Mouse (Mus musculus): ENCODE measurements around the gene Hmgxb4. TPM values are rescaled to one million over a fixed set of nuclear protein-coding genes. Genes with fewer than 3 reads are reported as not detected.
A peak's percentile ranks its signal among the peaks of the same experiment; 100 is the strongest.

Gene Hmgxb4
- polyA plus RNA-seq, 1 experiment from 2014 or later = 17.9 TPM

GRCm38 (mm10) chr8:74980060-74980710 is 13.0 kb upstream of the Hmgxb4 start:
- Histone ChIP-seq H3K36me3 (ENCODE audit: control insufficient read depth, insufficient read depth) (no peaks in the 10 kb centered on the region), H3K27ac (ENCODE audit: low read length) (no peak overlapping the region), H3K4me2 (ENCODE audit: low read depth, low read length) (no peak overlapping the region), H3K9ac (ENCODE audit: low read length) (no peak overlapping the region), H3K9me3 (replicated peaks; ENCODE audit: control insufficient read depth, low read length) (0 out of 2 replicates have a peak, but pooled peaks cover 2% of the 10 kb centered on the region), H3K4me1 (ENCODE audit: control insufficient read depth, insufficient read depth, low read length) (no peaks in the 10 kb centered on the region), H3K27me3 (ENCODE audit: control insufficient read depth, insufficient read depth, low read length) (no peaks in the 10 kb centered on the region), H3K4me3 (ENCODE audit: low read length) (no peak overlapping the region)
- WGBS = 51% methylated on average over 9 of the region's 9 CpGs
- no peak for ATAC-seq (replicated peaks; ENCODE audit: extremely low read depth, insufficient read depth, low FRiP score)

DNA sequence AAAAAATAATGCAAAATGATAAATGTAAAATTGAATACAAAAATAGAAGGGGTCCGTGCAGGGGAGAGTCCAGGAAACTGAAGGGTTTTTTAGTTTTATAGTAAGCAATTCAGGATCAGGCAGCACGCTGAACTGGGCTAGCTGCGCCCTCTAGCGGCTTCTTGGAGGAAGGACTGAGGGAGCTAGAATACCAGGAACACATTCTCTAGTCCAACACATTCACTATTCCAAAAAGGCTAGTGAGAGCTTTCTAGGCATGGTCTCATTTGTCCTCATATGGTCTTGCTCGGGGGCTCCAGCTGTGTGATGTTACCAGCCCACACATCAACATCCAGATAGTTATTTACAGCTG is 12.5 kb upstream of the Hmgxb4 start:
- H3K9me3 ChIP-seq (replicated peaks; ENCODE audit: control insufficient read depth, low read length) = 0 out of 2 replicates have a peak, but pooled peaks cover 2% of the 10 kb centered on the region
- no peaks in the 10 kb centered on the region for H3K27me3 ChIP-seq (ENCODE audit: control insufficient read depth, insufficient read depth, low read length)
- H3K4me1 ChIP-seq (ENCODE audit: control insufficient read depth, insufficient read depth, low read length) = no peaks in the 10 kb centered on the region
- ATAC-seq (replicated peaks; ENCODE audit: extremely low read depth, insufficient read depth, low FRiP score) = no peak
- H3K27ac ChIP-seq (ENCODE audit: low read length) = no peak overlapping the region
- no peak overlapping the region for H3K4me2 ChIP-seq (ENCODE audit: low read depth, low read length)
- WGBS = 0% methylated on average over 5 of the region's 5 CpGs
- H3K36me3 ChIP-seq (ENCODE audit: control insufficient read depth, insufficient read depth) = no peaks in the 10 kb centered on the region
- H3K4me3 ChIP-seq (ENCODE audit: low read length) = no peak overlapping the region
- H3K9ac ChIP-seq (ENCODE audit: low read length) = no peak overlapping the region

DNA sequence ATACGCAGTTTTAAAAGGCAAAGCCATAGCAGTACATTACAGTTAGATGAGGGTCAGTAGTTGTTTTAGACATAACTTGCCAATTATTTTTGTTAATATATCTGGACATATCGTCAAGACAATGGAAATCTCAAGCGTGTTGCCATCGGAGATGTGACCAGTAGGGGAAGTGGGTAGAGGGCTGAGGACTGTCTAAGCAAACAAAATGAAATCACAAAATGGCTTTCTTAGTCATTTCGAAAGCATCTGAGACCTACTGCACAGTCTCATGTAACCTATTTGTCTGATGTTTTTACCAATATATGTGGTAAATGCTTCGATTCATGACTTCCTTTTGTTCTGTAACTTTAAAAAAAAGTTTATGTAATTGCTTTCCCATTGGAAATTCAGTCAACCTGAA is 11.3 kb upstream of the Hmgxb4 start:
- ATAC-seq (replicated peaks; ENCODE audit: extremely low read depth, insufficient read depth, low FRiP score) = no peak
- Histone ChIP-seq H3K27ac (ENCODE audit: low read length) (no peak overlapping the region), H3K9ac (ENCODE audit: low read length) (no peak overlapping the region), H3K36me3 (ENCODE audit: control insufficient read depth, insufficient read depth) (no peaks in the 10 kb centered on the region), H3K9me3 (replicated peaks; ENCODE audit: control insufficient read depth, low read length) (0 out of 2 replicates have a peak, but pooled peaks cover 2% of the 10 kb centered on the region), H3K4me3 (ENCODE audit: low read length) (no peak overlapping the region), H3K27me3 (ENCODE audit: control insufficient read depth, insufficient read depth, low read length) (no peaks in the 10 kb centered on the region), H3K4me2 (ENCODE audit: low read depth, low read length) (no peak overlapping the region), H3K4me1 (ENCODE audit: control insufficient read depth, insufficient read depth, low read length) (no peaks in the 10 kb centered on the region)
- WGBS = 84% methylated on average over 6 of the region's 6 CpGs

GRCm38 (mm10) chr8:74987436-74987835 is 5.7 kb upstream of the Hmgxb4 start:
- H3K9ac ChIP-seq (ENCODE audit: low read length) = no peak overlapping the region
- no peak for ATAC-seq (replicated peaks; ENCODE audit: extremely low read depth, insufficient read depth, low FRiP score)
- H3K27me3 ChIP-seq (ENCODE audit: control insufficient read depth, insufficient read depth, low read length) = no peaks in the 10 kb centered on the region
- H3K27ac ChIP-seq (ENCODE audit: low read length) = no peak overlapping the region
- no peak overlapping the region for H3K4me3 ChIP-seq (ENCODE audit: low read length)
- H3K36me3 ChIP-seq (ENCODE audit: control insufficient read depth, insufficient read depth) = no peaks in the 10 kb centered on the region
- H3K4me1 ChIP-seq (ENCODE audit: control insufficient read depth, insufficient read depth, low read length) = peaks cover 2% of the 10 kb centered on the region; the same call in 1 of the 2 replicates
- 0 out of 2 replicates have a peak, but pooled peaks cover 2% of the 10 kb centered on the region for H3K9me3 ChIP-seq (replicated peaks; ENCODE audit: control insufficient read depth, low read length)
- no peak overlapping the region for H3K4me2 ChIP-seq (ENCODE audit: low read depth, low read length)
- WGBS = 88% methylated on average over 5 of the region's 5 CpGs

- Histone ChIP-seq H3K4me2 (ENCODE audit: low read depth, low read length) (peak overlapping the region; percentile 53), H3K4me3 (ENCODE audit: low read length) (no peak overlapping the region), H3K4me1 (ENCODE audit: control insufficient read depth, insufficient read depth, low read length) (peaks cover 11% of the 10 kb centered on the region), H3K9me3 (replicated peaks; ENCODE audit: control insufficient read depth, low read length) (no peaks in the 10 kb centered on the region), H3K27me3 (ENCODE audit: control insufficient read depth, insufficient read depth, low read length) (no peaks in the 10 kb centered on the region), H3K9ac (ENCODE audit: low read length) (no peak overlapping the region), H3K36me3 (ENCODE audit: control insufficient read depth, insufficient read depth) (no peaks in the 10 kb centered on the region), H3K27ac (ENCODE audit: low read length) (no peak overlapping the region)
- no peak for ATAC-seq (replicated peaks; ENCODE audit: extremely low read depth, insufficient read depth, low FRiP score)
- 20% methylated on average over 15 of the region's 15 CpGs for WGBS
Measured at GRCm38 (mm10) chr8:74990021-74990420, 3.1 kb upstream of the Hmgxb4 start.

GRCm38 (mm10) chr8:74993475-74994451 is 607 bp downstream of the Hmgxb4 start:
- Histone ChIP-seq H3K4me3 (ENCODE audit: low read length) (peak overlapping the region; percentile 89), H3K36me3 (ENCODE audit: control insufficient read depth, insufficient read depth) (peaks cover 2% of the 10 kb centered on the region), H3K9me3 (replicated peaks; ENCODE audit: control insufficient read depth, low read length) (no peaks in the 10 kb centered on the region), H3K27ac (ENCODE audit: low read length) (peak overlapping the region; percentile 96), H3K4me1 (ENCODE audit: control insufficient read depth, insufficient read depth, low read length) (peaks cover 11% of the 10 kb centered on the region), H3K4me2 (ENCODE audit: low read depth, low read length) (peak overlapping the region; percentile 68), H3K9ac (ENCODE audit: low read length) (peak overlapping the region; percentile 100), H3K27me3 (ENCODE audit: control insufficient read depth, insufficient read depth, low read length) (no peaks in the 10 kb centered on the region)
- peak; percentile 94 for ATAC-seq (replicated peaks; ENCODE audit: extremely low read depth, insufficient read depth, low FRiP score)
- WGBS = under 1% methylated on average over 101 of the region's 111 CpGs

- H3K4me3 ChIP-seq (ENCODE audit: low read length) = peak overlapping the region; percentile 89
- 7% methylated on average over 7 of the region's 7 CpGs for WGBS
- peak overlapping the region; percentile 68 for H3K4me2 ChIP-seq (ENCODE audit: low read depth, low read length)
- no peaks in the 10 kb centered on the region for H3K27me3 ChIP-seq (ENCODE audit: control insufficient read depth, insufficient read depth, low read length)
- ATAC-seq (replicated peaks; ENCODE audit: extremely low read depth, insufficient read depth, low FRiP score) = no peak
- peaks cover 11% of the 10 kb centered on the region for H3K4me1 ChIP-seq (ENCODE audit: control insufficient read depth, insufficient read depth, low read length)
- H3K9me3 ChIP-seq (replicated peaks; ENCODE audit: control insufficient read depth, low read length) = no peaks in the 10 kb centered on the region
- H3K36me3 ChIP-seq (ENCODE audit: control insufficient read depth, insufficient read depth) = peaks cover 10% of the 10 kb centered on the region
- peak overlapping the region; percentile 96 for H3K27ac ChIP-seq (ENCODE audit: low read length)
- H3K9ac ChIP-seq (ENCODE audit: low read length) = peak overlapping the region; percentile 100
Measured at GRCm38 (mm10) chr8:74994540-74994939, 1.4 kb downstream of the Hmgxb4 start.

- H3K4me3 ChIP-seq (ENCODE audit: low read length) = no peak overlapping the region
- H3K27ac ChIP-seq (ENCODE audit: low read length) = no peak overlapping the region
- H3K27me3 ChIP-seq (ENCODE audit: control insufficient read depth, insufficient read depth, low read length) = no peaks in the 10 kb centered on the region
- no peaks in the 10 kb centered on the region for H3K9me3 ChIP-seq (replicated peaks; ENCODE audit: control insufficient read depth, low read length)
- ATAC-seq (replicated peaks; ENCODE audit: extremely low read depth, insufficient read depth, low FRiP score) = no peak
- peaks cover 35% of the 10 kb centered on the region for H3K36me3 ChIP-seq (ENCODE audit: control insufficient read depth, insufficient read depth)
- no peak overlapping the region for H3K4me2 ChIP-seq (ENCODE audit: low read depth, low read length)
- H3K4me1 ChIP-seq (ENCODE audit: control insufficient read depth, insufficient read depth, low read length) = no peaks in the 10 kb centered on the region
- H3K9ac ChIP-seq (ENCODE audit: low read length) = no peak overlapping the region
- 92% methylated on average over 3 of the region's 3 CpGs for WGBS
Measured at GRCm38 (mm10) chr8:75000431-75000830, 7.3 kb downstream of the Hmgxb4 start.

GRCm38 (mm10) chr8:75008826-75009225 is 15.7 kb downstream of the Hmgxb4 start:
- Histone ChIP-seq H3K9me3 (replicated peaks; ENCODE audit: control insufficient read depth, low read length) (no peaks in the 10 kb centered on the region), H3K27me3 (ENCODE audit: control insufficient read depth, insufficient read depth, low read length) (no peaks in the 10 kb centered on the region), H3K27ac (ENCODE audit: low read length) (no peak overlapping the region), H3K4me1 (ENCODE audit: control insufficient read depth, insufficient read depth, low read length) (peaks cover 2% of the 10 kb centered on the region), H3K4me2 (ENCODE audit: low read depth, low read length) (no peak overlapping the region), H3K36me3 (ENCODE audit: control insufficient read depth, insufficient read depth) (peaks cover 23% of the 10 kb centered on the region), H3K4me3 (ENCODE audit: low read length) (no peak overlapping the region), H3K9ac (ENCODE audit: low read length) (no peak overlapping the region)
- ATAC-seq (replicated peaks; ENCODE audit: extremely low read depth, insufficient read depth, low FRiP score) = no peak
- 84% methylated on average over 2 of the region's 2 CpGs for WGBS
